Mouse (Mus musculus): ENCODE measurements at regions not wholly inside any gene's neighbourhood (a gene's known extent, or its start where the extent isn't known, plus 50 kb on each side); places are given as distances from the start of the nearest gene placed in this dataset.
"Not testable (repeated sequence)": the region's sequence is repeated elsewhere in the genome, so short reads cannot be mapped to it uniquely, and the experiment has no call there.

DNA sequence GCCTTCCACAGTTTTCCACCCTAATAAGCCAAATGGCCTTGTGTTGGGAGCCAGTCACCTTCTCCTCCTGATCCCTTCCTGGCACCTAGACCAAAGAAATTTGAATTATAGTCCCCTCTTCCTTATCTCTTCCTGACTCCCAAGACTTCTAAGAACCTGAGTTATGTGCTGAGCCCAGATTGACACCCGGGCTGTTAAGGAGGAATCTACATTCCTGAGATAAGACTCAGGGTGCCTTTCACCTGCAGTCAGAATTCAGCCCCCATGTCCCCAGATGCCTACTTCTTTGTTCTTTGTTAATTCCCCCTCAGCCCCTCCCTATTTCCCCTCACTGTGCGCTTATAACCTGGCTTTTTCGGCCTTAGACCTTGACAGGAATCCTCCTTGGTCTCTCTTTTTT is 1531.6 kb upstream of the B3galt2 start:
- DNase-seq (ENCODE audit: inconsistent ontology term): not testable (repeated sequence)

DNA sequence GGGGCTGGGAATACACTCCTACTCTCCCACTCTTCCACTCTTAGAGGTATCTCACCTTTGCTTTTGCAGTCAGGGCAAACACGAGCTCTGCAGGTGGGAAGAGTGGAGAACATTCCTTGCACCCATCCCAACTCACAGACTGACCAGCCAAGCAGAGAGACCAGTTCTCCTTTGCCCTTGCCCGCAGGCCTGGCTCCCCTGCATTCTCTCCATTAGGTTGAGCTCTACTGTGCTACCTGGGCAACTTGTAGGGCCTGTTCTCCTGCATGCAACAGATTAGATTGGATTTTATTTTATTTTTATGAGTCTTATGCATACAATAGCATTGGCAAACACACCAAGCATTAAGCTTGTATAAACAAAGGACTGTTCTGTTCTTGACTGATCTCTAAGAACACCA is 1483.2 kb upstream of the B3galt2 start:
- no peak for DNase-seq (ENCODE audit: inconsistent ontology term)

DNA sequence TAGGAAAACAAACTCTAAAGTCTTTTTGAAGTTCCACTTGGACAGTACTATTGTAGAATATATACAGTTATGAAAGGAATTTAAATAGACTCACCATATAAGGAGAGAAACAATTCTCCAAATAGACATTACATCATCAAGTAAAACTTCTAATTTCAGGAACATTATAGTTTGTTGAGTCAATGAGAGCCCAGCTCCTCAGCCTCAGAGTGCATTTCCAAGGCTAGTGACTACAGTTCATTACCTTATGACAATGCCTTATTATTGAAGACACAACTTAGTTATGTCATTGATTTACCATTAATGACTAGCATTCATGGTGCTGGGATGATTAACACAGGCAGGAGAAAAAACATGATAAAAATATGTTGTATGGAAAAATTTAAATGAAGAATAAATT is 1481.0 kb upstream of the B3galt2 start:
- peak; percentile 66 for DNase-seq (ENCODE audit: inconsistent ontology term)

DNA sequence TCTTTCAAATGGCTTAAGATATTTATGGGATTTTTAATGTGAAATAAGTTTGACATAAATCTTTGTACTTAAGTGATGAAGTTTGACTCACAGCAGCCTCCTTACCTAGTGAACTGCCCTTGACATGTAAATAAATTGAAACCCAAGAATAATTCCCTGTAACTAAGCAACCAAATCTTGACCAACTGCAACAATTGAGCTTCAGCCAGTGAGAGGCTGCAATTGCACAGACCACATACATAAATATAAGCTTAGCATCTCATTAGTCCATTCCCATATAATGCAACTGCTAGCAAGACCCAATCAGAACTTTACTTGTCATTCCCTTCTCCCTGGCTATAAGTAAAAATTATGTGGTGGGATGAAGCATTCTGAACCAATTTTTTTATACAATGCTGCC is 1473.5 kb upstream of the B3galt2 start:
- no peak for DNase-seq (ENCODE audit: inconsistent ontology term)

DNA sequence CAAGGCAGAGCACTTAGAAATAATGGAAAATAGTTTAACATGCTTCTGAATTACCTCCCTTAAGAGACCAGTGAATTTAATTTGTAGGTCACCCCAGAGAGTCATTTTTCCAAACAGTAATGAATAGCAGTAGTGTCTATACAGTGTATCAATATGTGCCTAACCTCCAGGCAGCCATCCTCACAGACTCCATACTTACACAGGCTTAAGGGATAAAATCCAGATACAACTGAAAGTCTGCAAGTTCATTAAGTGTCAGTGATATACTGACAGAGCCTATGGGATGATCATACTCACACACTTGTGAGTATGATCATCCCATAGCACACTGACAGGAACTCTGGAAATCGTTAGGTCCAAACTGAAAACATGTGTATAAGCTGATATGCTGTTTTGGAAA is 1469.3 kb upstream of the B3galt2 start:
- DNase-seq (ENCODE audit: inconsistent ontology term): no peak

DNA sequence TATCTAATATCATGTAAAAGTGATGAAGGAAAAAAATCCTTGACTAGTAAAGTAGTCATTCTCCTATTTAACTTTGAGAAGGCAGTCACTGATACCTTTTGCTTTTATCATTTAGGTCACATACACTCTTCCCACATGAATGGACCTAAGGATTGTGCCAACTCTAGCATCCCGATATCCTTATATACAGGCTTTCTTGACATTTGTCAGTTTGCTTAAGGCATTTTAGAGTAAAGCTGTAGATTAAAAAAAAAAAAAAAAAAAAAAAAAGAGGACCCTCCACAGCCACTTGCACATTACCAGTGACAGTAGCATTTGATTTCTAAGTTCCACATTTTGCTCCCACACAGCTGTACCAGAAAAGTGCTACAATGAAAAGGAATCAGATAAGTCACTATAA is 1425.7 kb upstream of the B3galt2 start:
- no peak for DNase-seq (ENCODE audit: inconsistent ontology term)
